Mouse (Mus musculus): Measurements from ENCODE around the gene Hoxd3. TPM values are rescaled to one million over a fixed set of nuclear protein-coding genes. Genes with fewer than 3 reads are reported as not detected.

Gene Hoxd3
- polyA plus RNA-seq, 1 experiment: 23.7 TPM

DNA sequence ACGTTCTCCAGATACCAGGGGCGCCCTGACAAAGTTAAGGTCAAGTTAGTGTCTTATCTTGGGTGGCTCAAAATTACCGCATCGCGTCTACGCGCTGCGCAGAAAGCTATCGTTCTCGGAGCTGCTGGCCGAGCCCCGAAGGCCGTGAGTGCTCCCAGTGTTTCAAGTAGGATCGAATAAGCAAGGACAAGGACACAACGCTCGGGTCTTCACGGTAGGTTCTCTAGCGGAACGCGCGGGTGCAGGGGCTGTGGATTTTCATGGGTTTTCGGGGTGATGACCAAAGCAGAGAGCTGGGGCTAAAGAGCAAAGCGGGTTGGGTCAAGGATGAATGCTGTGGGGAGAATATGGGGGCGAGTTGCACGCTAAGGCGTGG lies 32.1 kb upstream of the Hoxd3 start:
- no peak for DNase-seq (ENCODE audit: low read depth)

GRCm38 (mm10) chr2:74679980-74680379 lies 31.7 kb upstream of the Hoxd3 start:
- no peak for DNase-seq (ENCODE audit: low read depth)

GRCm38 (mm10) chr2:74680561-74681398 lies 30.9 kb upstream of the Hoxd3 start:
- DNase-seq (ENCODE audit: low read depth): no peak

GRCm38 (mm10) chr2:74681594-74682531 lies 29.9 kb upstream of the Hoxd3 start:
- no peak for DNase-seq (ENCODE audit: low read depth)

GRCm38 (mm10) chr2:74682796-74683195 lies 28.9 kb upstream of the Hoxd3 start:
- no peak for DNase-seq (ENCODE audit: low read depth)

DNA sequence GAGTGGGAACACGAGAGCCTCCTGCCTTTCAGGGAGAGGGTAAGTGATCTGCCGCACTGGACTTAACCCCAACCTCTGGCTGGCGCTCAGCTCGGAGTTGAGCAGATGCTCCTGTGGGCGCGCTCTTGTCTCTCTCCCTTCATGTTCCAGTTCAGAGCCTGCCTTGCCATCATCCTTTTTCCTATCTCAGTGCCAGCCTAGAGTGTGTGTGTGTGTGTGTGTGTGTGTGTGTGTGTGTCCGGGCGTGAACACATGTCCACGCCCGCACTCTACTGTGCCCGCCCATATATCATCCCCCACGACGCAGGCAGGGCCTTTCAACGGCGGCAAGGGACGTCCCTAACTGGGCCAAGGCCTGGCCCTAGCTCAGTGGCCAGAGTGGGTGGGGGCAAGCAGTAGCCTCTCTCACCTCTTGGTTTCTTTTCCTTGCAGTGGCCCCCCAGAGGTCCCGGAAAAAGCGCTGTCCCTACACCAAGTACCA lies 28.2 kb upstream of the Hoxd3 start:
- DNase-seq (ENCODE audit: low read depth): no peak

GRCm38 (mm10) chr2:74684106-74684505 lies 27.6 kb upstream of the Hoxd3 start:
- DNase-seq (ENCODE audit: low read depth): no peak

GRCm38 (mm10) chr2:74685059-74685603 lies 26.6 kb upstream of the Hoxd3 start:
- DNase-seq (ENCODE audit: low read depth): no peak

- no peak for DNase-seq (ENCODE audit: low read depth)
These were observed 25.3 kb upstream of the Hoxd3 start for GRCm38 (mm10) chr2:74686301-74686987.

DNA sequence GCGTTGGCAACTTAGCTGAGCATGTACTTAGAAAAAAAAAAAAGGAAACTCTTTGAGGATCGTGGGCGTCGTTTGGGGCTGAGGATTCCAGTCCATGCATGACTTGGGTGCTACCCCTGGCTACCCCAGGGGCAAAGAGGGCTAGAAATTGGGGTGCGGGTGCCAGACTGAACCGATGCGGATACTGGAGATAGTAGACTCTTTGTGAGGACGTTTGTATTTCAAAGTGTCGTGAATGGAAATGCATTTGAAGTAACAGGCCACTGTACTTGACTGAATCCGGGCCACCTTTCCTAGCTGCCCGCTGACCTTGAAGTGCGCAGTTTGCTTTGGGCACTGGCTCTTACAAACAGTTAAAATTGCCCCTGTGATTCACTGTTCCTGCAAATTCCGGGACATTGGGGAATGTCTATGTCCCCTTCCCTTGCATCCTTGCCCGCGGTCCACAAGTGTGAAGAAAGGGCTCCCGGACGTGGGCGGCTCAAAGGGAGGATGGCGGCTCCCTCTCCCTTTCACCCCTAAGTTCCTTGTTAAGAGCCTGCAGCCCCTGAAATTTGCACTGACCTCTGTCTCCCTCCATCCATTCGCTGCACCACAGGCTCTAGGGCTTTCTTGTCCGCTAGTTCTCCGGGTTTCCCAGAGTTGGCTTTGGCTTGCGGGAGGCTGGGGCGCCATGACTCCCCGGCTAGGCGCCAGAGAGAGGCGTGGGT lies 24.6 kb upstream of the Hoxd3 start:
- no peak for DNase-seq (ENCODE audit: low read depth)

DNA sequence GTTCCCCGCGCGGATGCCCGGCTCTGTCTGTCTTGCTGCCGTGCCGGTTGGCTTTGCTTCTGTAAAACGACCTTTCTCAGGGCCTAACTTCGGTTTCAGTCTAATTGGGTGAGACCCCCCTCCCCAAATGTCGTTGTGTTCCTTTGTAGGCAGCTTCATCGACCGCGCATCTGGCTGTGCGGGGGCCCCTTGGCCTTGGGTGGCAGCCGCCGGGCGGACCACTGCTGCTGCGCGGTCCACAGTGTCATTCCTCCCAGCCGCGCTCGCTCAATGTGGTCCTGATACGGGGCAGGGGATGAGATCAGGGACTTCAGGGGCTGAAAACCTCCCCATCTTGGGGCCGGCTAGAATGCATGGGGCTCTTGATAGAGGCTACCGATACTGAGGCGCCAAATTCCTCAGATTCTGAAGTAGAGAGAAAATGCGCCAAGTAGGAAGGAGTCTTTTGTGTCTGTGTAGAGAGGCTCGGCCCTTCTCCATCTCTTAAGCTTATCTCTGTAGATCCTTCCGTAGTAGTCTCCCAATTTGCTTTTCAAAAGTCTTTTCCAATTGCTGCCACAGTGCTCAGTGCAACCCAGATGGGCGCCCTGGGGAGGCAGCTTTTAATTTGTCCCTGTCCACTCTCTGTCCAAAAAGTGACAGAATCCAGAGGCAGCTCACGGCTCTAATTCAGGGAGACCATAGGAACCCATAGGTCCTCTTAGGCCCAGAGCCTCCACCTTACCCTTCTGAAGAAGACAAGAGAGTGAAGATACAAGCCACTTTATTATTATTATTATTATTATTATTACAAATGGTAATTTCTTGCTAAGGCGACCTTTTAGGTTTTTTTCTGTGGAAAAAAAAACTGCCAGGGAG lies 23.8 kb upstream of the Hoxd3 start:
- no peak for DNase-seq (ENCODE audit: low read depth)

- no peak for DNase-seq (ENCODE audit: low read depth)
These were observed 22.7 kb upstream of the Hoxd3 start for GRCm38 (mm10) chr2:74688795-74689573.

- DNase-seq (ENCODE audit: low read depth): no peak
These were observed 22.0 kb upstream of the Hoxd3 start for GRCm38 (mm10) chr2:74689574-74690337.

GRCm38 (mm10) chr2:74690338-74690716 lies 21.4 kb upstream of the Hoxd3 start:
- no peak for DNase-seq (ENCODE audit: low read depth)

DNA sequence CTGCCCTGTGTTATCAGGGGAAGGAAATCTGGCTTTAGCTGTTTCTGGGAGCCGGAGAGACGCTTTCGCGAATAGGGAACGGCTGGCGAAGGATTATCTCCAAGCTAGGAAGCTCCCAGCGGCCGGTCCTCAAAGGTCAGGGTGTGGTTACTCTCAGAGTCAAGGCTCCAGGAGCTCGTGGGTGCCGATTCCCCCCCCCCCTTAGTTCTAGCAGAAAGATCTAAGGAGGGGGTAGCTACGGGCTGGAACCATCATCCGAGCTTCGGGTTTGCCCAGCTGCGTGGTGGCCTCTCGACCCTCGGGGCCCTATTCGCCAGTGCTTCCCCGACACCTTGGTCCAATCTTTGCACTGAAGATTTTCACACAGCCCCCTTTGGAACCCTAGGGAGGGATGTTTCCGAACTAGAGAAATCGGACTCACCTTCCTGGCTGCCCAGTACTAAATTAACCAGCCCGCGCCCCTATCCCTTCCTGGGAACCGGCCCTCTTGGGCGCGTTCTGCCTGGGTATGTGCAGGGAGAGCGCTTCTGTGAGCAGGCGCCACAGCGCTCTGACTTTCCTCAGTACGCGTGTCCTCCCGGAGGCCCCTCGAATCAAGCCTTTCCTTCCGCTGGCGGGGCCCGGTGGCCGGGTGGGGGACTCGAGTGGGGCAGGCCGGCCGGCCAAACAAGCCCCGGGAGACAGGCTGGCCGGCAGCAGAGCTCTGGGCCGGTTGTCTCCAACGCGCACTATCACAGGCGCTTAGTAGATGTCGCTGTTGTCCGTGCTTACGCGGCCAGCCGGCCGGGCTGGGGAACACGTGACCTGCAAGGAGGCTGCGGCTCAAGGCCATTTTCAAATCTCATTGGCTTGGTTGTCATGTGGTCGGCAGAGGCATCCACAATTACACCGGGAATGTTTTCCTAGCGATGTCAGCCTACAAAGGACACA lies 20.4 kb upstream of the Hoxd3 start, which contains the start of gene Hoxd10:
Gene Hoxd10 (plus strand): TSS at position 903 of the 930 bp plus-strand sequence.
- DNase-seq (ENCODE audit: low read depth): no peak

GRCm38 (mm10) chr2:74691995-74692807 lies 19.5 kb upstream of the Hoxd3 start:
- DNase-seq (ENCODE audit: low read depth): no peak
